Mouse (Mus musculus): Measurements from ENCODE around the gene Prdx5.

Gene Prdx5

GRCm38 (mm10) chr19:6909507-6910289 is at the start of gene Prdx5, which contains the start of gene Trmt112:
Gene Prdx5, minus strand, starts transcription at chr19:6910106.
Gene Trmt112, plus strand, starts transcription at chr19:6909698.
- peak; percentile 88 for DNase-seq (ENCODE audit: low spot score)

GRCm38 (mm10) chr19:6956461-6956860 is 46.6 kb upstream of the Prdx5 start:
- no peak for DNase-seq (ENCODE audit: low spot score)

GRCm38 (mm10) chr19:6955424-6955823 is 45.5 kb upstream of the Prdx5 start:
- no peak for DNase-seq (ENCODE audit: low spot score)

GRCm38 (mm10) chr19:6954046-6954445 is 44.1 kb upstream of the Prdx5 start:
- DNase-seq (ENCODE audit: low spot score): no peak

GRCm38 (mm10) chr19:6952712-6953037 is 42.8 kb upstream of the Prdx5 start:
- no peak for DNase-seq (ENCODE audit: low spot score)

- no peak for DNase-seq (ENCODE audit: low spot score)
Observed at GRCm38 (mm10) chr19:6951994-6952711, 42.2 kb upstream of the Prdx5 start.

GRCm38 (mm10) chr19:6951381-6951968 is 41.6 kb upstream of the Prdx5 start:
- DNase-seq (ENCODE audit: low spot score): peak; percentile 89

- no peak for DNase-seq (ENCODE audit: low spot score)
Observed at GRCm38 (mm10) chr19:6950613-6951153, 40.8 kb upstream of the Prdx5 start.

- no peak for DNase-seq (ENCODE audit: low spot score)
Observed at GRCm38 (mm10) chr19:6949951-6950350, 40.0 kb upstream of the Prdx5 start.

- DNase-seq (ENCODE audit: low spot score): no peak
Observed at GRCm38 (mm10) chr19:6949532-6949931, 39.6 kb upstream of the Prdx5 start.

- no peak for DNase-seq (ENCODE audit: low spot score)
Observed at GRCm38 (mm10) chr19:6948186-6948585, 38.3 kb upstream of the Prdx5 start.

GRCm38 (mm10) chr19:6947742-6948141 is 37.8 kb upstream of the Prdx5 start:
- DNase-seq (ENCODE audit: low spot score): no peak

- DNase-seq (ENCODE audit: low spot score): no peak
Observed at GRCm38 (mm10) chr19:6943709-6944108, 33.8 kb upstream of the Prdx5 start.

- no peak for DNase-seq (ENCODE audit: low spot score)
Observed at GRCm38 (mm10) chr19:6942764-6943163, 32.9 kb upstream of the Prdx5 start.

GRCm38 (mm10) chr19:6942249-6942691 is 32.4 kb upstream of the Prdx5 start, which contains the start of gene Gpr137:
Gene Gpr137, minus strand, starts transcription at chr19:6942480.
- peak; percentile 92 for DNase-seq (ENCODE audit: low spot score)

- DNase-seq (ENCODE audit: low spot score): peak; percentile 85
Observed at GRCm38 (mm10) chr19:6941372-6942248, 31.7 kb upstream of the Prdx5 start, which contains the start of gene Bad. Gene Bad, plus strand, starts transcription at chr19:6941861.

- no peak for DNase-seq (ENCODE audit: low spot score)
Observed at GRCm38 (mm10) chr19:6940396-6941351, 30.8 kb upstream of the Prdx5 start.

GRCm38 (mm10) chr19:6939106-6940002 is 29.4 kb upstream of the Prdx5 start:
- no peak for DNase-seq (ENCODE audit: low spot score)

All from left cerebral cortex, adult 11 months (tissue).